Mouse (Mus musculus) kidney, embryonic 15.5 days (tissue): Measurements from ENCODE around the gene Scn3a. TPM values are rescaled to one million over a fixed set of nuclear protein-coding genes. Genes with fewer than 3 reads are reported as not detected.

Experiments
- ATAC-seq: fragments of 200-750 bp; cut with Nextera tagmentation; replicated peaks from 2 replicates; pipeline ENCODE4 v1.8.0; 2017; ENCODE audit warnings: moderate TSS enrichment; ENCODE audit not compliant: low FRiP score
- H3K27ac ChIP-seq: fragments of 300-500 bp; sonication (generic); 2 replicates; pipeline ENCODE4 v1.5.1; 2015; ENCODE audit warnings: mild to moderate bottlenecking, inconsistent platforms
- H3K27me3 ChIP-seq: fragments of 300-500 bp; sonication (generic); 2 replicates; pipeline ENCODE4 v1.6.1; 2015; ENCODE audit warnings: inconsistent platforms
- H3K36me3 ChIP-seq: fragments of 300-500 bp; sonication (generic); 2 replicates; pipeline ENCODE4 v1.6.1; 2015; ENCODE audit warnings: inconsistent platforms
- H3K4me1 ChIP-seq: fragments of 300-500 bp; sonication (generic); 2 replicates; pipeline ENCODE4 v1.6.1; 2015; ENCODE audit warnings: inconsistent platforms
- H3K4me2 ChIP-seq: fragments of 300-500 bp; sonication (generic); 2 replicates; pipeline ENCODE4 v1.6.1; 2015; ENCODE audit warnings: moderate library complexity, mild to moderate bottlenecking, inconsistent platforms
- H3K4me3 ChIP-seq: fragments of 300-500 bp; sonication (generic); replicated peaks from 2 replicates; pipeline ENCODE4 v1.5.1; 2015; ENCODE audit warnings: mild to moderate bottlenecking, inconsistent platforms
- H3K9ac ChIP-seq: fragments of 300-500 bp; sonication (generic); 2 replicates; pipeline ENCODE4 v1.6.1; 2015; ENCODE audit warnings: mild to moderate bottlenecking, inconsistent platforms
- H3K9me3 ChIP-seq: fragments of 300-500 bp; sonication (generic); replicated peaks from 2 replicates; pipeline ENCODE4 v1.6.1; 2016; ENCODE audit warnings: inconsistent platforms
- WGBS: fragments of 180-500 bp; shearing (Covaris S2); methylation state at CpG from one replicate; pipeline ENCODE4 v1.1.7; 2015; ENCODE audit warnings: mixed read lengths; 5-methylcytosine and 5-hydroxymethylcytosine counted together
- polyA plus RNA-seq: library from polyadenylated mRNA; unstranded; fragments of >200 nt; fragmentation: Nextera tagmentation; extraction: Ambion mirVana; gene quantifications from 2 replicates; pipeline ENCODE4 v1.2.1, GENCODE M21; 2015

The Scn3a gene
- polyA plus RNA-seq, 1 experiment from 2014 or later, result 1.3 TPM

GRCm38 (mm10) chr2:65423501-65423900, 143.9 kb downstream of the Scn3a start:
- no peaks in the 10 kb centered on the region for H3K27me3 ChIP-seq
- H3K4me2 ChIP-seq, result no peak overlapping the region
- WGBS, result 40% methylated on average over 5 of the region's 5 CpGs
- no peak overlapping the region for H3K9ac ChIP-seq
- H3K9me3 ChIP-seq, result no peaks in the 10 kb centered on the region
- H3K27ac ChIP-seq, result no peak overlapping the region
- no peaks in the 10 kb centered on the region for H3K36me3 ChIP-seq
- no peak for ATAC-seq
- H3K4me3 ChIP-seq, result no peak overlapping the region
- H3K4me1 ChIP-seq, result no peaks in the 10 kb centered on the region

- 63% methylated on average over 11 of the region's 11 CpGs for WGBS
- no peak for ATAC-seq
- H3K4me3 ChIP-seq, result no peak overlapping the region
- no peaks in the 10 kb centered on the region for H3K27me3 ChIP-seq
- no peak overlapping the region for H3K27ac ChIP-seq
- H3K9me3 ChIP-seq, result no peaks in the 10 kb centered on the region
- H3K36me3 ChIP-seq, result no peaks in the 10 kb centered on the region
- H3K9ac ChIP-seq, result no peak overlapping the region
- no peaks in the 10 kb centered on the region for H3K4me1 ChIP-seq
- H3K4me2 ChIP-seq, result no peak overlapping the region
These were observed 145.9 kb downstream of the Scn3a start for GRCm38 (mm10) chr2:65421259-65422255.

- Histone ChIP-seq H3K4me3 (no peak overlapping the region), H3K4me2 (no peak overlapping the region), H3K9me3 (no peaks in the 10 kb centered on the region), H3K9ac (no peak overlapping the region), H3K27me3 (no peaks in the 10 kb centered on the region), H3K4me1 (peaks cover 10% of the 10 kb centered on the region), H3K36me3 (no peaks in the 10 kb centered on the region), H3K27ac (no peak overlapping the region)
- WGBS, result 51% methylated on average over 1 of the region's 1 CpGs
- ATAC-seq, result no peak
These were observed 148.8 kb downstream of the Scn3a start for GRCm38 (mm10) chr2:65418608-65419007.

GRCm38 (mm10) chr2:65416535-65416934, 150.9 kb downstream of the Scn3a start:
- H3K27me3 ChIP-seq, result no peaks in the 10 kb centered on the region
- ATAC-seq, result no peak
- H3K4me1 ChIP-seq, result peaks cover 10% of the 10 kb centered on the region
- H3K9me3 ChIP-seq, result no peaks in the 10 kb centered on the region
- H3K4me2 ChIP-seq, result no peak overlapping the region
- no peak overlapping the region for H3K27ac ChIP-seq
- WGBS, result 89% methylated on average over 1 of the region's 1 CpGs
- no peak overlapping the region for H3K4me3 ChIP-seq
- H3K9ac ChIP-seq, result no peak overlapping the region
- no peaks in the 10 kb centered on the region for H3K36me3 ChIP-seq

- H3K27ac ChIP-seq, result no peak overlapping the region
These were observed 152.1 kb downstream of the Scn3a start for GRCm38 (mm10) chr2:65415294-65415693.

GRCm38 (mm10) chr2:65414806-65415281, 152.6 kb downstream of the Scn3a start:
- peak overlapping the region; percentile 62 for H3K4me2 ChIP-seq
- H3K9me3 ChIP-seq, result no peaks in the 10 kb centered on the region
- no peaks in the 10 kb centered on the region for H3K36me3 ChIP-seq
- H3K4me1 ChIP-seq, result peaks cover 10% of the 10 kb centered on the region
- 3% methylated on average over 6 of the region's 6 CpGs for WGBS
- no peak overlapping the region for H3K9ac ChIP-seq
- peak; percentile 68 for ATAC-seq
- H3K27me3 ChIP-seq, result no peaks in the 10 kb centered on the region
- peak overlapping the region; percentile 12; the same call in 1 of the 2 replicates for H3K4me3 ChIP-seq
- no peak overlapping the region for H3K27ac ChIP-seq

More at GRCm38 (mm10) chr2:65415294-65415693, 152.1 kb downstream of the Scn3a start:
- Histone ChIP-seq H3K4me3 (no peak overlapping the region), H3K4me2 (peak overlapping the region; percentile 62), H3K9me3 (no peaks in the 10 kb centered on the region), H3K27me3 (no peaks in the 10 kb centered on the region), H3K4me1 (peaks cover 10% of the 10 kb centered on the region), H3K36me3 (no peaks in the 10 kb centered on the region), H3K9ac (no peak overlapping the region)
- ATAC-seq, result no peak
- 12% methylated on average over 2 of the region's 2 CpGs for WGBS

GRCm38 (mm10) chr2:65414237-65414636, 153.2 kb downstream of the Scn3a start:
- peak overlapping the region; percentile 62 for H3K4me2 ChIP-seq
- peak overlapping the region; percentile 40 for H3K4me3 ChIP-seq
- H3K9me3 ChIP-seq, result no peaks in the 10 kb centered on the region
- H3K27me3 ChIP-seq, result no peaks in the 10 kb centered on the region
- H3K27ac ChIP-seq, result peak overlapping the region; percentile 71
- WGBS, result 0% methylated on average over 7 of the region's 7 CpGs
- peaks cover 10% of the 10 kb centered on the region for H3K4me1 ChIP-seq
- ATAC-seq, result peak; percentile 95
- no peaks in the 10 kb centered on the region for H3K36me3 ChIP-seq
- peak overlapping the region; percentile 33; the same call in 1 of the 2 replicates for H3K9ac ChIP-seq

- H3K9ac ChIP-seq, result peak overlapping the region; percentile 33; the same call in 1 of the 2 replicates
- peak overlapping the region; percentile 71; the same call in 1 of the 2 replicates for H3K27ac ChIP-seq
- peak overlapping the region; percentile 62 for H3K4me2 ChIP-seq
- no peaks in the 10 kb centered on the region for H3K27me3 ChIP-seq
- no peaks in the 10 kb centered on the region for H3K36me3 ChIP-seq
- ATAC-seq, result peak; percentile 68
- H3K4me3 ChIP-seq, result peak overlapping the region; percentile 40
- H3K9me3 ChIP-seq, result no peaks in the 10 kb centered on the region
- H3K4me1 ChIP-seq, result peaks cover 10% of the 10 kb centered on the region
- 0% methylated on average over 3 of the region's 3 CpGs for WGBS
These were observed 153.7 kb downstream of the Scn3a start for GRCm38 (mm10) chr2:65413746-65414145.

Other genes with a start within 250 kb of the Scn3a start
- 1.1 and 1.7 TPM in 2 replicates for gene Slc38a11, start 203.6 kb downstream of the Scn3a start, polyA plus RNA-seq
- 2.2 and 2.9 TPM in 2 replicates for gene Scn2a, start 53.1 kb upstream of the Scn3a start, polyA plus RNA-seq